Comparison of ENCODE assay signal across 46 mouse cellular contexts in genomic region chr6:145623141-145623540, GRCm38 (mm10). TPM values are rescaled to one million over a fixed set of nuclear protein-coding genes. Genes with fewer than 3 reads are reported as not detected.
"Had no signal": no experiment of that assay in that cellular context is flagged by ENCODE, and none has a peak within 500 bp of the region (broad histone marks: within the 10 kb centered on the region; RNA-seq: fewer than 3 reads in every experiment).

No protein-coding gene starts in this region.

- H3K36me3 ChIP-seq: heart, embryonic 10.5 days; heart, embryonic 12.5 days; heart, embryonic 13.5 days; heart, embryonic 15.5 days; hindbrain, embryonic 10.5 days; hindbrain, embryonic 12.5 days; hindbrain, embryonic 13.5 days; hindbrain, embryonic 15.5 days; intestine, embryonic 15.5 days; kidney, embryonic 15.5 days had no signal

- H3K4me3 ChIP-seq: heart, embryonic 10.5 days; heart, embryonic 12.5 days; heart, embryonic 13.5 days; heart, embryonic 15.5 days; hindbrain, embryonic 10.5 days; hindbrain, embryonic 12.5 days; hindbrain, embryonic 13.5 days; hindbrain, embryonic 15.5 days; intestine, embryonic 15.5 days; kidney, embryonic 15.5 days; layer of hippocampus, adult 2 months had no signal

- H3K9me3 ChIP-seq: heart, embryonic 10.5 days; heart, embryonic 12.5 days; heart, embryonic 13.5 days; heart, embryonic 15.5 days; hindbrain, embryonic 10.5 days; hindbrain, embryonic 12.5 days; hindbrain, embryonic 13.5 days; hindbrain, embryonic 15.5 days; intestine, embryonic 15.5 days; kidney, embryonic 15.5 days had no signal

- H3K4me1 ChIP-seq: heart, embryonic 10.5 days; heart, embryonic 12.5 days; hindbrain, embryonic 10.5 days; hindbrain, embryonic 12.5 days; hindbrain, embryonic 13.5 days; intestine, embryonic 15.5 days; kidney, embryonic 15.5 days had no signal

- H3K4me2 ChIP-seq: heart, embryonic 11.5 days; heart, embryonic 12.5 days; heart, embryonic 13.5 days; heart, embryonic 15.5 days; hindbrain, embryonic 12.5 days; hindbrain, embryonic 13.5 days; hindbrain, embryonic 14.5 days; hindbrain, embryonic 15.5 days; intestine, embryonic 15.5 days; kidney, embryonic 15.5 days had no signal

- ATAC-seq: hindbrain, embryonic 16.5 days; hindbrain, postnatal 0 days; inflammation-experienced regulatory T-cells, adult 6 months; intestine, embryonic 15.5 days; intestine, embryonic 16.5 days; intestine, postnatal 0 days had no signal

- H3K27ac ChIP-seq: heart, embryonic 10.5 days; heart, embryonic 13.5 days; heart, embryonic 15.5 days; hindbrain, embryonic 10.5 days; hindbrain, embryonic 12.5 days; hindbrain, embryonic 13.5 days; hindbrain, embryonic 14.5 days; hindbrain, embryonic 15.5 days; hindbrain, postnatal 0 days; intestine, embryonic 15.5 days; kidney, embryonic 15.5 days; kidney, postnatal 0 days; layer of hippocampus, adult 2 months had no signal

- DNase-seq: heart, postnatal 10 days; heart, postnatal 14 days; heart, postnatal 36 days; heart, postnatal 4 days; kidney, adult 11 months; kidney, adult 2 months; kidney, adult 8-10 months; kidney, adult 9 months; kidney, postnatal 10 days; kidney, postnatal 14 days; kidney, postnatal 25 days; kidney, postnatal 36 days; kidney, postnatal 4 days; layer of hippocampus, adult 9-11 months; layer of hippocampus, postnatal 36 days had no signal

- H3K27me3 ChIP-seq: heart, embryonic 12.5 days; heart, embryonic 13.5 days; heart, embryonic 15.5 days; hindbrain, embryonic 12.5 days; hindbrain, embryonic 13.5 days; hindbrain, embryonic 15.5 days; intestine, embryonic 15.5 days; kidney, embryonic 15.5 days had no signal

- H3K9ac ChIP-seq: heart, embryonic 12.5 days; heart, embryonic 13.5 days; heart, embryonic 15.5 days; hindbrain, embryonic 12.5 days; hindbrain, embryonic 13.5 days; hindbrain, embryonic 14.5 days; hindbrain, embryonic 15.5 days; intestine, embryonic 15.5 days; kidney, embryonic 15.5 days had no signal

RNA-seq across cellular contexts. Expression of gene Tuba3b, which starts 7.6 kb away (rescaled TPM):
- total RNA-seq: hematopoietic stem cell, adult 5-6 weeks; hindbrain, postnatal 0 days; layer of hippocampus, adult 18-20 months; layer of hippocampus, adult 2 months; layer of hippocampus, adult 8-10 months; layer of hippocampus, postnatal 10 days; layer of hippocampus, postnatal 14 days; layer of hippocampus, postnatal 25 days; layer of hippocampus, postnatal 36 days; left cerebral cortex, adult 18-20 months; left cerebral cortex, adult 8-10 months had no signal
- polyA plus RNA-seq: heart, embryonic 11.5 days; heart, embryonic 12.5 days; heart, embryonic 13.5 days; hindbrain, embryonic 10.5 days; hindbrain, embryonic 11.5 days; hindbrain, embryonic 12.5 days; hindbrain, embryonic 13.5 days; hindbrain, embryonic 14.5 days; hindbrain, embryonic 15.5 days; hindbrain, embryonic 16.5 days; hindbrain, postnatal 0 days; inflammation-experienced regulatory T-cells, adult 6 months; intestine, embryonic 14.5 days; intestine, embryonic 15.5 days; intestine, embryonic 16.5 days; intestine, postnatal 0 days; kidney, embryonic 14.5 days; kidney, embryonic 15.5 days; kidney, postnatal 0 days; large intestine, adult 2 months had no signal

RNA-seq across cellular contexts. Expression of gene Lmntd1, which starts 9.0 kb away (rescaled TPM):
- total RNA-seq: hematopoietic stem cell, adult 5-6 weeks had no signal
- polyA plus RNA-seq: hindbrain, embryonic 11.5 days; inflammation-experienced regulatory T-cells, adult 6 months had no signal
